Mouse (Mus musculus) T-cell, adult 2 months (primary cell): ENCODE measurements at regions not wholly inside any gene's neighbourhood (a gene's known extent, or its start where the extent isn't known, plus 50 kb on each side); places are given as distances from the start of the nearest gene placed in this dataset.

Experiments
- DNase-seq: peaks from one replicate; pipeline ENCODE4 v3.0.0; 2022; ENCODE audit warnings: low spot score

- no peak for DNase-seq
Measured at GRCm38 (mm10) chr19:60148313-60148965, 78.1 kb downstream of the Fam204a start.

- no peak for DNase-seq
Measured at GRCm38 (mm10) chr19:60146451-60147190, 79.9 kb downstream of the Fam204a start.

GRCm38 (mm10) chr19:60145242-60145641 is 81.3 kb downstream of the Fam204a start:
- no peak for DNase-seq

GRCm38 (mm10) chr19:60144336-60144989 is 82.0 kb downstream of the Fam204a start:
- peak; percentile 74 for DNase-seq

- no peak for DNase-seq
Measured at GRCm38 (mm10) chr19:60138881-60139280, 87.6 kb downstream of the Fam204a start.

GRCm38 (mm10) chr19:60136491-60136890 is 90.0 kb downstream of the Fam204a start:
- DNase-seq = no peak

GRCm38 (mm10) chr19:60134447-60135328 is 91.8 kb downstream of the Fam204a start:
- no peak for DNase-seq

GRCm38 (mm10) chr19:60129635-60130034 is 96.9 kb downstream of the Fam204a start:
- no peak for DNase-seq

GRCm38 (mm10) chr19:60124638-60125037 is 101.9 kb downstream of the Fam204a start:
- no peak for DNase-seq

GRCm38 (mm10) chr19:60120917-60121316 is 105.6 kb downstream of the Fam204a start:
- DNase-seq = no peak

- DNase-seq = no peak
Measured at GRCm38 (mm10) chr19:60119051-60119450, 107.5 kb downstream of the Fam204a start.

GRCm38 (mm10) chr19:60113666-60114388 is 112.7 kb downstream of the Fam204a start:
- no peak for DNase-seq

GRCm38 (mm10) chr19:60110278-60110677 is 116.2 kb downstream of the Fam204a start:
- no peak for DNase-seq

- DNase-seq = no peak
Measured at GRCm38 (mm10) chr19:60109488-60109887, 117.0 kb downstream of the Fam204a start.

GRCm38 (mm10) chr19:60097915-60098314 is 128.6 kb downstream of the Fam204a start:
- no peak for DNase-seq

- DNase-seq = no peak
Measured at GRCm38 (mm10) chr19:60074986-60075385, 131.5 kb upstream of the Rab11fip2 start.

GRCm38 (mm10) chr19:60073328-60073727 is 129.9 kb upstream of the Rab11fip2 start:
- DNase-seq = no peak

GRCm38 (mm10) chr19:60066183-60066582 is 122.7 kb upstream of the Rab11fip2 start:
- DNase-seq = no peak

- no peak for DNase-seq
Measured at GRCm38 (mm10) chr19:60055121-60055874, 111.8 kb upstream of the Rab11fip2 start.

GRCm38 (mm10) chr19:60051151-60051550 is 107.7 kb upstream of the Rab11fip2 start:
- no peak for DNase-seq

- DNase-seq = no peak
Measured at GRCm38 (mm10) chr19:60040721-60041120, 97.3 kb upstream of the Rab11fip2 start.
